Mouse (Mus musculus) large intestine, adult 2 months (tissue): ENCODE measurements around the gene Gm9268. TPM values are rescaled to one million over a fixed set of nuclear protein-coding genes. Genes with fewer than 3 reads are reported as not detected.
"Not testable (repeated sequence)": the region's sequence is repeated elsewhere in the genome, so short reads cannot be mapped to it uniquely, and the experiment has no call there.

Experiments used
- DNase-seq: peaks from one replicate; pipeline ENCODE4 v3.0.0-alpha.2; 2012; ENCODE audit warnings: low read depth, low spot score
- WGBS: fragments of 180-500 bp; shearing (Covaris S2); methylation state at CpG from one replicate; pipeline ENCODE4 v1.1.7; 2018; 5-methylcytosine and 5-hydroxymethylcytosine counted together
- polyA plus RNA-seq: library from polyadenylated mRNA; depleted of rRNA; stranded (reverse); fragments of >200 nt; gene quantifications from 2 replicates; pipeline ENCODE4 v1.2.3, GENCODE M21; 2012; rRNA removed

Gm9268 gene
- not detected in 2 replicates for polyA plus RNA-seq

GRCm38 (mm10) chr7:43018465-43018864 is at the start of gene Gm9268:
Gene Gm9268, plus strand, starts transcription at chr7:43018765.
- WGBS: no CpG with 5 or more reads among the region's 1 CpGs
- DNase-seq: not testable (repeated sequence)

GRCm38 (mm10) chr7:42980098-42980497 is 38.5 kb upstream of the Gm9268 start:
- 75% methylated on average over 11 of the region's 11 CpGs for WGBS

GRCm38 (mm10) chr7:42980739-42981138 is 37.8 kb upstream of the Gm9268 start:
- no peak for DNase-seq
- 90% methylated on average over 10 of the region's 10 CpGs for WGBS

More at GRCm38 (mm10) chr7:42980098-42980497, 38.5 kb upstream of the Gm9268 start:
- no peak for DNase-seq

GRCm38 (mm10) chr7:43077831-43078230 is 59.3 kb downstream of the Gm9268 start:
- 84% methylated on average over 8 of the region's 8 CpGs for WGBS
- no peak for DNase-seq

Other genes starting within 250 kb of the Gm9268 start
- not detected in 2 replicates for gene Vmn2r62, start 225.2 kb upstream of the Gm9268 start, polyA plus RNA-seq
- gene Gm2381, start 151.5 kb upstream of the Gm9268 start, polyA plus RNA-seq: not detected in 2 replicates
- not detected in 2 replicates for gene Vmn2r63, start 84.9 kb upstream of the Gm9268 start, polyA plus RNA-seq
- gene Zfp936, start 95.5 kb downstream of the Gm9268 start, polyA plus RNA-seq: not detected in 2 replicates